Mouse (Mus musculus) megakaryocyte, adult 5-6 weeks (primary cell): Measurements from ENCODE around the gene Trim23. TPM values are rescaled to one million over a fixed set of nuclear protein-coding genes. Genes with fewer than 3 reads are reported as not detected.
"Not testable (repeated sequence)": the region's sequence is repeated elsewhere in the genome, so short reads cannot be mapped to it uniquely, and the experiment has no call there.

Experiments used
- ATAC-seq: 2 replicates; pipeline ENCODE4 v1.8.0; 2016; ENCODE audit warnings: mild to moderate bottlenecking, inconsistent platforms; ENCODE audit not compliant: poor library complexity, severe bottlenecking
- total RNA-seq, 2 experiments: library from RNA; stranded (forward) in 1 of 2; stranded (reverse) in 1 of 2; fragments of 153-499, 151-499 nt in 1 of 2; fragments of 221-1000, 200-1000 nt in 1 of 2; gene quantifications; 2 replicates each; pipeline versions ENCODE4 v1.2.3 to v1.2.4; 2015 to 2017

Trim23 gene
- total RNA-seq (2015) (7.4 and 9.8 TPM in 2 replicates), total RNA-seq (2017) (13.4 and 15.2 TPM in 2 replicates)

GRCm38 (mm10) chr13:104178650-104179121 lies at the start of gene Trim23:
Trim23 (plus strand) TSS chr13:104178797.
- ATAC-seq, result peak; percentile 91

GRCm38 (mm10) chr13:104132561-104132960 lies 46.0 kb upstream of the Trim23 start:
- ATAC-seq, result no peak

GRCm38 (mm10) chr13:104134510-104135085 lies 44.0 kb upstream of the Trim23 start:
- ATAC-seq, result no peak

- ATAC-seq, result peak; percentile 100
Measured at GRCm38 (mm10) chr13:104139369-104140209, 39.0 kb upstream of the Trim23 start.

- no peak for ATAC-seq
Measured at GRCm38 (mm10) chr13:104144871-104145270, 33.7 kb upstream of the Trim23 start.

GRCm38 (mm10) chr13:104145646-104146045 lies 33.0 kb upstream of the Trim23 start:
- no peak for ATAC-seq

- ATAC-seq, result no peak
Measured at GRCm38 (mm10) chr13:104154180-104154579, 24.4 kb upstream of the Trim23 start.

GRCm38 (mm10) chr13:104155106-104155505 lies 23.5 kb upstream of the Trim23 start:
- no peak for ATAC-seq

- ATAC-seq, result no peak
Measured at GRCm38 (mm10) chr13:104155686-104156085, 22.9 kb upstream of the Trim23 start.

- ATAC-seq, result no peak
Measured at GRCm38 (mm10) chr13:104171711-104172110, 6.9 kb upstream of the Trim23 start.

GRCm38 (mm10) chr13:104172498-104172897 lies 6.1 kb upstream of the Trim23 start:
- no peak for ATAC-seq

- no peak for ATAC-seq
Measured at GRCm38 (mm10) chr13:104176874-104177273, 1.7 kb upstream of the Trim23 start.

GRCm38 (mm10) chr13:104177796-104178649 lies 574 bp upstream of the Trim23 start, which contains the start of gene Trappc13:
Trappc13 (minus strand) TSS chr13:104178469.
- peak; percentile 84 for ATAC-seq

GRCm38 (mm10) chr13:104179176-104179888 lies 735 bp downstream of the Trim23 start:
- ATAC-seq, result no peak

- ATAC-seq, result no peak
Measured at GRCm38 (mm10) chr13:104187357-104187756, 8.8 kb downstream of the Trim23 start.

- not testable (repeated sequence) for ATAC-seq
Measured at GRCm38 (mm10) chr13:104195891-104196290, 17.3 kb downstream of the Trim23 start.

GRCm38 (mm10) chr13:104204313-104204712 lies 25.7 kb downstream of the Trim23 start:
- no peak for ATAC-seq

GRCm38 (mm10) chr13:104227478-104227877 lies 48.9 kb downstream of the Trim23 start:
- ATAC-seq, result no peak

GRCm38 (mm10) chr13:104228384-104229066 lies 49.9 kb downstream of the Trim23 start, which contains the start of the genes Cenpk and Ppwd1:
Cenpk (plus strand) TSS chr13:104228611.
Ppwd1 (minus strand) TSS chr13:104228843.
- peak; percentile 95 for ATAC-seq

GRCm38 (mm10) chr13:104229181-104229580 lies 50.6 kb downstream of the Trim23 start:
- ATAC-seq, result no peak
